Mouse (Mus musculus) lung, postnatal 0 days (tissue): ENCODE data around the gene Ciz1.

Source experiments
- CTCF ChIP-seq: IDR thresholded peaks from 2 replicates; pipeline ENCODE4 v1.5.1; 2016; ENCODE audit warnings: antibody characterized with exemption, mild to moderate bottlenecking
- EP300 ChIP-seq: IDR thresholded peaks from 2 replicates; pipeline ENCODE4 v1.6.1; 2016; ENCODE audit warnings: antibody characterized with exemption, mild to moderate bottlenecking, control low read depth

DNA sequence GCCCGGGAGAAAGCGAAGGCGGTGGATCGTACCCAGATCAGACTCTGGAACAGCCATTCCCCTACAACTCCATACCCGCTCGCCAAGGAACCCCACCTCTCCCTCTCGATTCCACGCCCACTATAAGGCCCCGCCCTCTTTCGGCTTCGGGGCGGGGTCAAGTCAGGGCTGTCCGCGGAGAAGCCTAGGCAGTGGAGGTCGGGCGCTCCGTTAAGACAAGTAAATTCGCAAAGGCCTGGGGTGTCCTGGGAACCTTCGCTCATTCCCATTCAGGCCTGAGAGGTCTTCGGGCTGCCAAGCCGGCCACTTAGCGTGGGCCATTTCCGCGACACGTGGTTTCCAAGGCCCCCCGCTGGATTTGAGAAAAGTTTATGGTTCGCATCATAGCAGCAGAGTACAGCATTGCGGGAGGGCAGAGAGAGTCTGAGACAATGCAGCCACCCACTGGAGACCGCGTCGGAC lies 43.4 kb downstream of the Ciz1 start, which contains the start of gene Ptges2:
- no peak for TF ChIP-seq CTCF
- no peak for TF ChIP-seq EP300
